Mouse (Mus musculus) large intestine, adult 2 months (tissue): ENCODE measurements around the gene Kazn. TPM values are rescaled to one million over a fixed set of nuclear protein-coding genes. Genes with fewer than 3 reads are reported as not detected.

Experiments used
- DNase-seq: peaks from one replicate; pipeline ENCODE4 v3.0.0-alpha.2; 2012; ENCODE audit warnings: low read depth, low spot score
- WGBS: fragments of 180-500 bp; shearing (Covaris S2); methylation state at CpG from one replicate; pipeline ENCODE4 v1.1.7; 2018; 5-methylcytosine and 5-hydroxymethylcytosine counted together
- polyA plus RNA-seq: library from polyadenylated mRNA; depleted of rRNA; stranded (reverse); fragments of >200 nt; gene quantifications from 2 replicates; pipeline ENCODE4 v1.2.3, GENCODE M21; 2012

Kazn gene
- polyA plus RNA-seq, 1 experiment, result 7.3 TPM

- no peak for DNase-seq
- 72% methylated on average over 9 of the region's 9 CpGs for WGBS
Measured at GRCm38 (mm10) chr4:142209884-142210283, 29.3 kb downstream of the Kazn start.

DNA sequence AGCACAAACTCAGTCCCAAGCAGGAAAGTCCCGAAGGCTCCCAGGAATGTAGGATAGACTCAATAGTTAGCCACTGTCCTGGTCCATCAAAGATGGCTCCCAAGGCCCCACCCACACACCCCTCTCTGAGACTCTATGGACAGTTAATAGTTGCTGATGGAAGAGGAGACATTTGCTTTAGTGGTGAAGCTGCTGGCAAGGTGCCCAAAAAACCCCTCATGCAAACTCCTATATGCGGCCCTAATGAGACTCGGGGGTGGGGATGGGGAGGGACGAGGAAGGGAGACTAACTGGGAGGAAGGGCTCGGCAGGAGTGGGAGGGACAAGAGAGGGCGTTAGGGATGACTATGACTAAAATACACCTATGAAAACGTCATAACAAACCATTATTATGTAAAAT, 29.7 kb downstream of the Kazn start:
- no peak for DNase-seq
- 73% methylated on average over 7 of the region's 7 CpGs for WGBS

- 86% methylated on average over 6 of the region's 6 CpGs for WGBS
- DNase-seq, result no peak
Measured at GRCm38 (mm10) chr4:142205693-142206092, 33.5 kb downstream of the Kazn start.

- no peak for DNase-seq
- 45% methylated on average over 6 of the region's 6 CpGs for WGBS
Measured at GRCm38 (mm10) chr4:142196626-142197025, 42.6 kb downstream of the Kazn start.

- 34% methylated on average over 7 of the region's 7 CpGs for WGBS
- peak; percentile 91 for DNase-seq
Measured at GRCm38 (mm10) chr4:142193780-142194179, 45.4 kb downstream of the Kazn start.

GRCm38 (mm10) chr4:142193151-142193578, 46.0 kb downstream of the Kazn start:
- DNase-seq, result no peak
- 85% methylated on average over 8 of the region's 8 CpGs for WGBS

GRCm38 (mm10) chr4:142189960-142190359, 49.2 kb downstream of the Kazn start:
- 92% methylated on average over 8 of the region's 8 CpGs for WGBS
- DNase-seq, result no peak

DNA sequence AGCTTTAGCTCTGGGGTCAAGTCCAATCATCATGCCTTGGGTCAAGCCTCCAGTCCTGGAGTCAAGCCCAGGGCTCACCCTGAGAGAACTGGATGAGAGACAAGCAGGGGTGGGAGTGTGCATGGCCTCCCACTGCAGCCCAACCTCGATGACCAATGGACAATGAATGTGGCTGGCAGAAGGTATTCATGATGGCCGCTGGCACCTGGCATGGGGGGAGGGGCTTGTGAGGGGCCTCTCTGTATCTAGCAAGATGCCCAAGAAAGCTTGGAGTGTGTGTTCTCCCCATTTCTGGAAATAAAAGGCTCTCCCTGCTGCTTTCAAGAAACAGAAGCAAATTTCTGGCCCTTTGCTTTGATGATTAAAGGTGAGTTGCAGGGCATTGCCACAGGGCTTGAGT, 50.7 kb downstream of the Kazn start:
- no peak for DNase-seq
- WGBS, result 73% methylated on average over 2 of the region's 2 CpGs

GRCm38 (mm10) chr4:142186155-142186554, 53.0 kb downstream of the Kazn start:
- no peak for DNase-seq

DNA sequence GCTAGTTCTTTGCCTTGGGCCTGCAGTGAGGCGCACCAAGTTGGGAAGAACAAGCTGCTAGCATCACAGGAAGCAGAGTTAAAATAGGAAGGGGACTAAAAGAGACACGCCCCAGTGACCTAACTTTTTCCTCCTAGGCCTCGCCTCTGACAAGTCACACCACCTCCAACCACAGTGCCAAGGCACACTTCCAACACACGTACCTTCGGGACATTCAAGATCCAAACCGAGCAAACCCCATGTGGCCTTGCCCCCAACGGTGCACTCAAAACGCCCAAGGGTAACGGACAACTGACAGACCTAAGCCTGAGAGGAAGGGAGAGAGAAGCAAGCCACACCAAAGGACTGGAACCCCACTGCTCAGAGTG, 53.7 kb downstream of the Kazn start:
- WGBS, result 47% methylated on average over 9 of the region's 9 CpGs
- no peak for DNase-seq

More at GRCm38 (mm10) chr4:142186155-142186554, 53.0 kb downstream of the Kazn start:
- WGBS, result 94% methylated on average over 3 of the region's 3 CpGs

DNA sequence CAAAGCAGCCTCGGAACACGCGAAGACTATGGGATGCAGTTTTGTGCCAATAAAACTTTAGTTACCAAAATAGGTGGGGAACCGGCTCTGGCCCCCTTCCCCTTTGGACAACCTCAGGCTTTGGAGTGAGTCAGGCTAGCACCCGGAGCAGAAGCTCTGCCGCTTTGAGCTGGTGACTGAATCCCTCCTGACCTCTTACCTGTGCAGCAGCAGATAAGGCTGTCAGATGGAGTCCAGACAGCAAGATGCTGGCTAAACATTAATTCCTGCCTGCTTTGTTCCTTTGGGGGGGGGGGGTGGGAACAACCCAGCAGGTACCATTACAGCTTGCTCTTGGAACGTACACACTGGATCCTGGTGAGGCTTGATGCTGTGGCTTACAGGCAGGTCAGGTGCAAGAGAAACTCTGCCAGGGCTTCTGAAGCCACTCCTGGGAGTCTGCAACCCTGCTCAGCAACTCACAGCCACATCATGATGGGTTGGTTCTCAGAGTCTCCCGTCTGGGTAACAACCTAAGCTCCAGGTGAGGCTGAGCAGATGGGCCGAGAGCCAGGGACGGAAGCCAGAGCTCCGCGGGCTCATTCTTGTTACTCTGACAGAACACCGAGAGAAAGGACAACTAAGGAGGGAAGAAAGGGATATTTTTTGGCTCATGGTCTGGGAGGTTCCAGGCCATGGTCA, 54.2 kb downstream of the Kazn start:
- WGBS, result 34% methylated on average over 13 of the region's 13 CpGs
- no peak for DNase-seq

DNA sequence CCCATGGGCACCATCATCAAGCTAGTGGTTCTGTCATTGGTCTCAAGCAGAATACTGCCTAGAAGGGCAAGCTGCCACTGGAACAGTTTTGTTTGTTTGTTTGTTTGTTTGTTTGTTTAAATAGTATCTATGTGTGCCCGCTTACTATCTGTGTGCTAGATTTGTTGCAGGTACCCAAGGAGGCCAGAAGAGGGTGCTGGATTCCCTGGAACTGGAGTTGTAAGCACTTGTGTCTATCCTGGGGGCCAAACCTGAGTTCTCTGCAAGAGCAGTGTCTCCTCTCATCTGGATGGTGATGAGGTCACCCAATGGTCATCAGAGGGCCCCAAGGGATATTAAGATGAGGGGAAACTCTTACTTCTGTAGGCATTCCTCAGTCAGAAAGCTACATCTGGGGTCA, 55.6 kb downstream of the Kazn start:
- DNase-seq, result no peak
- WGBS, result 86% methylated on average over 1 of the region's 1 CpGs

GRCm38 (mm10) chr4:142183015-142183414, 56.2 kb downstream of the Kazn start:
- DNase-seq, result no peak
- WGBS, result 46% methylated on average over 3 of the region's 3 CpGs

- no peak for DNase-seq
- WGBS, result 94% methylated on average over 4 of the region's 4 CpGs
Measured at GRCm38 (mm10) chr4:142181646-142182045, 57.6 kb downstream of the Kazn start.

DNA sequence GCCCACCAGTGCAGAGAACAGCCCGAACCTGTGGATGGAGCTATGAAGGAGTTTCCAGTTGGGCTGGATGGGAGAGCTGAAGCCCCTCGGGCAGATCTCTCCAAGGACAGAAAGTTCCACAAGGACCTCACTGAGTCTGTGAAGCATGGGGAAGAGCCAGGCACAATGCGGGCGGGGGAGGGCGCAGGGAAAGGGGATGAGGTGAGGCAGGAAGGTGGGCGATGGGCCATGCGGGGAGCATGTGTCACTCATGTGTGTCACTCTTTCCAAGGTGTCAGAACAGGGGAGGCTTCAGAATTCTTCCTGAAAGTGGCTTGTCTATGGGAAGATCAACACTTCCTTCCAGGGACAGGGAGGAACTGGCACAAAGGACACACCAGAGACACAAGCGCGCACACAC, 58.3 kb downstream of the Kazn start:
- no peak for DNase-seq
- WGBS, result 85% methylated on average over 9 of the region's 9 CpGs

- no peak for DNase-seq
- WGBS, result 7% methylated on average over 3 of the region's 3 CpGs
Measured at GRCm38 (mm10) chr4:142180289-142180688, 58.9 kb downstream of the Kazn start.

GRCm38 (mm10) chr4:142179531-142179930, 59.7 kb downstream of the Kazn start:
- WGBS, result 24% methylated on average over 13 of the region's 13 CpGs

GRCm38 (mm10) chr4:142176732-142177131, 62.5 kb downstream of the Kazn start:
- WGBS, result 93% methylated on average over 3 of the region's 3 CpGs
- DNase-seq, result no peak

More at GRCm38 (mm10) chr4:142179531-142179930, 59.7 kb downstream of the Kazn start:
- no peak for DNase-seq

- no peak for DNase-seq
- 24% methylated on average over 6 of the region's 6 CpGs for WGBS
Measured at GRCm38 (mm10) chr4:142173981-142174485, 65.2 kb downstream of the Kazn start.

GRCm38 (mm10) chr4:142172942-142173341, 66.3 kb downstream of the Kazn start:
- no peak for DNase-seq
- 54% methylated on average over 4 of the region's 4 CpGs for WGBS

GRCm38 (mm10) chr4:142171788-142172497, 67.3 kb downstream of the Kazn start:
- WGBS, result 41% methylated on average over 8 of the region's 8 CpGs

More at GRCm38 (mm10) chr4:142171788-142172497, 67.3 kb downstream of the Kazn start:
- DNase-seq, result no peak
